Mouse (Mus musculus) 3T3-L1 (cell line): Measurements from ENCODE around the gene Fbxo21.

Source experiments
- DNase-seq: peaks from one replicate; pipeline ENCODE4 v3.0.0-alpha.2; 2015; ENCODE audit warnings: low read depth, low spot score

Gene Fbxo21

DNA sequence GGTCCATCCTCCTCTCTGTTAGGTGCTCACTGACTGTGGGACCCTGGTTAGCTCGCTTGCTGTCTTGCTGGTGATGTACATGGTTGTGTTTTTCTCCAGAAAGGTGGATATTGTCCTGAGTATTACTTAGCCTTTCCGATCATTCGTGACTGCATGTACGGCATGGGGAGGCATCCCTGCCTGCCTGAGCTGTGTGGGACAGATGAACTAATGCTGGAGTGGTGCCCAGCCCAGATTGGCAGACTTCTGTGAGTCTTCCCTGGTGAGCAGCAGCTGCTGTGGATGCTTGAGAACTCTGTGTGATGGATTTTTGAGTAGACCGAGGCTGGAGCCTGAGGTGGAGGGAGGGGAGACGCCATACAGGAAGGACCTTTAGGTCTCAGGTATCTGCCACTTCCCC lies 68.4 kb downstream of the Fbxo21 start:
- no peak for DNase-seq

GRCm38 (mm10) chr5:118045385-118045784 lies 68.9 kb downstream of the Fbxo21 start:
- no peak for DNase-seq

DNA sequence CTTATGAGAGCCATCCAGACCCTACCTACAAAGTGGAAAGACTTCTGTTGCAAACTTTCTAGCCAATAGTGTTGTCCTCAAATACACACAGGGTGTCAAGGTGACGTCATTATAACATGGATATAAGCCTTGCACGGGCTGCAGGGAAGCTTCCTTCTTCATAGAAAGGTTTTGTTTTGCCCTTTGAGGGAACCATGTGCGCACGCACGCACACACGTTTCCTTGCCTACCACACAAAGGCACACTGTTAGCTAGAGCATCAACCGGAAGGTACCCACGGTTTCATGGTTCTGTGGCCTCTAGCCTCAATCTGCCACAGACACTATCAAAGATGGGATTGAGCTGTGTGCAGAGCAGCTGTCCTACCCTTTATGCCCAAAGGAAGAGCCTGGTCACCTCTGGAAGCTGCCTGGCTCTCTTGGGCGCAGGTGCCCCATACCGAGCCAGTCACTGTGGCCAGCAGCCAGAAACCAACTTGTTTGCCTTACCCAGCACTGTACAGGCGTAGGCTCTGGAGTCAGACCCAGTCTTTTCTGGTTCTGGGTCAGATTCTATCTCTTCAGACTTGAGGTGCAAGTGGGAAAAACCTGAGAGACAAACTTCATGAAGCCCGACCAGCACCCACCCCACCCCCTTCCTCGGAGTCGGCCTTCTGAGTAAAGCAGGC lies 70.7 kb downstream of the Fbxo21 start:
- DNase-seq: no peak

DNA sequence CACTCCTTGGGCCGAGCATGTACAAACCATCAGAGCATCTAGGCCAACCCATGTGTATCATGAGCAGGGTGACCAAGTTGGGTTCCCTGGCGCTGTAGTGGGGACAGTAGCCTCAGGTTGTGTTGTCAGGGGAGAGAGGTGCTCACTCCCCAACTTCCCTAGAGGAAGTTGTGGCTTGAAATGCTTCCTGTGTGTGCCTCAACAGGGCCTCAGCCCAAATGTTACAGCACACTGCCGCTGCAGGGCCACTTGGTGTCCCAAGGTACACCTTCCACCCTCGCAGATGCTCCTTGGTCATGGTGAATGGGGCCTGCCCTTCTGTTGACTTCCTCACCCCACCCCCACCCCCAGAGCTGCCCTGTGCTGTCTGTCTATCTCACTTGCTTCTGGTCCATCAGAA lies 71.9 kb downstream of the Fbxo21 start:
- no peak for DNase-seq

DNA sequence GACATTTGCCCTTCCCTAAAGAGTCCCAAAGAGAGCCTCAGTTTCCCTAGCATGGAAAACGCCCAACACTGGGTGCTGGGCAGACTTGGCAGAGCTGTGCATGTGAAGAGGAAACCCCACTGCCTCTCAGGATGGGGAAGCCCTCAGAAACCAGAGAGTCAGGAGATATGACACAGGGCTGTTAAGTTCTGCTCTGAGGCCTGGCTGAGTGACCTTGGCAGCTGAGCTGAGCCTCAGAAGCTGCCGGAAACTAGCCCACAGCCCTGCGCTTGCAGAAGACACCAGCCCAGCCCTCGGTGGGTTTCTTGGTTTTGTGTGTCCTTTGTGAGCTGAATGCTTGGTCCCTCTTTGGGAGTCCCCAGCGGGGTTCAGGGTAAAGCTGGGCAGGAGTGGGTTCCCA lies 72.4 kb downstream of the Fbxo21 start:
- DNase-seq: no peak

DNA sequence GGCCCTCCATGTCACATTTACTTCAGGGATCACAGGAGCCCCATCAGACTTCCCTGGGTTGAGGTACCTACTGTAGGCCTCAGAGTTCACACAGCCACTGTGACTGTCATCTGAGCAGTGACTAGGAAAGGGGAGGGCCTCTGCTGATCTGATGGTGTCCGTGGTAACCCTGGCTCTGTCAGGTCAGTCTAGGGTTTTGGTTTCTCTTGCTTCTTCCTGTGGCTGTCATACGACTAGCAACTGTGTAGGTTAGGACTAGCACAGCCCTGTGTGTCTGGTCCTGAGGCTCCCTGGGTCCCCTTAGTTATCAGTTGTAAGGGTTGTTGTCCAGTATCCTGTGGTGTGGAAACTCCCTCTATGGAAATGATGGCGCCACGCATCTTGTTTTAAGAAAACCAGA lies 74.2 kb downstream of the Fbxo21 start:
- no peak for DNase-seq

- no peak for DNase-seq
Observed at GRCm38 (mm10) chr5:118051981-118052662, 75.6 kb downstream of the Fbxo21 start.

DNA sequence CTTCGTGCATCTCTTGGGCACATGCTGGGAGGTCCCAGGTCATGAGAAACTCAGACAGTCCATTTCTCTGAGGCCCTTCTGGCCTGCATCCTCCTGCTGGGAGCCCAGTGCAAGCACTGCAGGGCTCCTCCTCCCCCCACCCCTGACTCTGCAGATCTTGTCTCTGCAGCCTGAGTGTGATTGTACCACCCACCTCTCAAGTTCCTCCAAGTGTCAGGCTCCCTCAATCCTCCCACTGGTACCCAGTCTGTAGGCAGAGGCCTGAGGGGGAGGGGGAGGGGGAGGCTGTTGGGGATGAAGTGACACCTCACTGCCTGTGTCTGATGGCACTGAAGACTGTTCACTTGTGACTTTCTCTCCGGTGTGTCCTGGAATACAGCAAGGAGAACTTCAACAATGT lies 76.7 kb downstream of the Fbxo21 start:
- no peak for DNase-seq

DNA sequence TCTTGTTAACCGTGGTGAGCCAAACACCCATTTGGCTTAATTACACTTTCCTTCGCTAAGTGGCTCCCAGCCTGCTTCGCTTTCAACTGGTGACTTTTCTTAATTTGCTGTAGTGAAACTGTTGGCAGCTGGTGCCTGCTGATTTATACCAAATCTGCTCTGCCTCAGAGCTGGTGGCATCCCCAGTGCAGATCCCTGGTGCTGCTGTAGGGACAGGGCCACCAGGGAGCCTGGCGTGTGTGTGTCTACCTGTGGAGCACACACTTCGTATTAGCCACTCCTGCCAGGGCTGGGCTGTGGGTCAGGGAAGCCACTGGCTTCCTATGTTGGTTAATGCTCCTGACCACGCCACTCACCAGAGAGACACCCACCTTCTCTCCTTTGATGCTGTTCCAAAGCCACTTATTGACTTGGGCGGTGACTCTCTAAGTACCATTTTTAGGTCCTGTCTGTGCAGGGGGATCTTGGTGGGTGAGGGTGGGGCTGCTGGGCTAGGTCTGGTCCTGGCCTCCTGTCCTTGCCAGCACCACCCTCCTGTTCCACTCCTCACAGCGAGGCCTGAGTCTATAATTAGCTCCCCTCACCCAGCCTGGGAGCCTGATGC lies 81.1 kb downstream of the Fbxo21 start:
- DNase-seq: no peak

DNA sequence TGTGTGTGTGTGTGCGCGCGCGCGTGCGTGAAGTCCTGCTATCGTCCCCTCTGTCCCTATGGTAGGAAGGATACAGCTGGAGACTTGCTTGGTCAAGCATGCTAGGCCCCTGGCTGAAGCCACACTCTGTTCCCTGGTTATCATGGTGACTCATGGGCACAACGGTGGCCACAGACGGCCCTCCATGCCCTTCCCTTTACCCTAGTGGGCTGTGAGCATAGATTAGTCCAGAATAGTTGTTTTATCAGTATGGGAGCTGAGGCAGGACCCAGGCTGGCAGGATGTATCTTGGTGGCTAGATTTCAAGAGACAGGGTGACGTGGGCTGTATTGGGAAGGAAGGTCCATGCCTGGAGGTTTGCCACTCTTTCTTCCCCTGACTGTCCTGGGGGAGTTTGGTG lies 82.3 kb downstream of the Fbxo21 start:
- no peak for DNase-seq

DNA sequence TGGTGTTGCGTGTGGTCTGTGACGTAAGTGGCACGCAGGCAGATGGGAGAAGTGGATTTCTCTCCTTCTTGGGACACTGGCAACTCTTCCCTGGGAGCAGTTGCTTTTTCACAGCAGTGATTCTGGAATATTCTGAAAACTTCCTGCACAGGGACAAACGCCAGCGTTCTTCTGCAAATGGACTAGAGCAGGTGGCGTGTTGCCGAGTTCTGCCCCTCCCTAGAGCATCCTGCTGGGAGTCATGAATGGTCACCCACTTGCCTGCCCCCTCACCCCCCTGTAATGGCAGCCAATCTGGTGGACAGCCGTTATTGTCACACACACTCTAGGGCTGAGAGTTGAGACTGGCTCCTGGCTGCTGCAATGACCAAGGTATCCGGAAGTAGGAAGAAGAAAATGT lies 83.1 kb downstream of the Fbxo21 start:
- DNase-seq: no peak
